Mouse (Mus musculus): ENCODE data around the gene Zfp467.

Zfp467 gene

DNA sequence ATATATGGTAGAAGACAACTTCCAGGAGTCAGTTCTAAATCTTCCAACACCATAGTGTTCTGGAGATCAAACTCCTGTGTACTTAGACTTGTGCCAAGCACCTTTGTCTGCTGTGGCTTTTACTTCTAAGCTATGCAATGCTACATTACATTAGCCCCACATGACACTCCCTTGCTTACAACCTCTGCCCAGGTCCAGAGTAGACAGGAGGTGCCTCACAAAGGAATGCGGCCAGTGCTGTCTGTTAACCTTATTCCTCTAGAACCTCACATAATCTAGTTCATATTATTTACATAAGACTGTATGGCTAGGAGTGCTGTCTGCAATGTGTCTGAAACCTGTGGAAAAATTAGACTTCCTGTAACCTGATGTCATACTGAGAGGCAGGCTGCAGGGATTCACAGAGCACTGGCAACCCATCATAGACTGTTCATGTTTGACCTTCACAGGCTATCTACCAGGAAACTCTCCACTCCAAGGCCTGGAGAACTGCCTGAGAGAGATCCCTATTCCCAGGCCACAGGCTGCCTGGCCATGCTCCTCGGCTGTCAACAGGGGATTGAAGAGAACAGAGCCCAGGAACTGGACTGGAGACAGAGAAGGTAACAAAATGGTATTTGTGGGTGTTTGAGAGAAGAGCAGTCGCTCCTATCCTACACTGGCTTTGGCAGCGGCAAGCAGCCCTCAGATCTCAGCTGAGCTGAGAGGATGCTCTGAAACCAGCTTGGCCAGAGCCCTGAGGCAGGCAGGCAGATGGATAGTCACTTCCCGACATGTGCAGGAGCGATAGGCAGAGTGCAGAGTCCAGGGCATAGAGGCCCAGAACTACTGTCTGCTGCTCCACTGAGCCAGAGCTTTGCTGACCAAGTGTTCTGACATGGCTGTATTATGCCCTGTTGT is 34.2 kb downstream of the Zfp467 start:
- no peak for DNase-seq (ENCODE audit: low spot score in 2 of 2)

DNA sequence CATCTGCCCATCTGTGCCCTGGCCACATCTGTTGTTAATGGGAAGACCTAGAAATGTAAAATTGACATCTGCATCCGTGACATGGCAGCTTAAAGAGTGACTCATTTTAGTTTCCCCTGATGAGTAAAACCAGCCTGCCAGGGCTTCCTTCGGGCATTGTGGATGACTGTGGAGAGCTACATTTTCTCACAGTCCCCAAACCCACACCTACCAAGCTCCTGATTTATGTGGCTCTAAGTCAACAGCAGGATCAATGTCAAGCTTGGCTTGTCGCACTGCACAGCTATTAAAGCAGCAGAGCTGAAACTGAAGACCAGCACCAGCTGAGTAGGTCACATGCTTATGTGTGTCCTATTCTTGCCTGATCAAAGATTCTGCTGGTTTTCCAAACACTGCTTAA is 35.1 kb downstream of the Zfp467 start:
- no peak for DNase-seq (ENCODE audit: low spot score in 2 of 2)

- DNase-seq (ENCODE audit: low spot score in 2 of 2): no peak
Observed at GRCm38 (mm10) chr6:48409726-48410343, 35.8 kb downstream of the Zfp467 start.

DNA sequence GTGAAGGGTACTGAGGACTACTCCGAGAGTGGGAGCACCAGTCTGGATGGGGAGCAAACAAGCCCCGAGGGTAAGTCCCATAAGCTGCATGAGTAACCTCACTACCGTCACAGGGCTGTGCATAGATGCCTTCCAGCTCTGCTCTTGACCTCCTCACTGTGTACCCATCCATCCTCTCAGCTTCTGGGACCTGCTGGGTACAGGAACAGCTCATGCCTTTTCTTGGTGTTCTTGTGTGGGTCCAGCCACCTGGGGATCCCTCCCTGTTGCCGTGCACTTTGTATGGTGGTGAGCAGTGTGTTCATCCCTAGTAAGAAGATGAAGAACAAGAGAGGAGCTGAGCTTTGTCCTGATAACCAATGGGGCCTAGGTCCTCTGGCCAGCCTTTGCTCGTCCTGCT is 41.6 kb downstream of the Zfp467 start:
- DNase-seq (ENCODE audit: low spot score in 2 of 2): no peak

DNA sequence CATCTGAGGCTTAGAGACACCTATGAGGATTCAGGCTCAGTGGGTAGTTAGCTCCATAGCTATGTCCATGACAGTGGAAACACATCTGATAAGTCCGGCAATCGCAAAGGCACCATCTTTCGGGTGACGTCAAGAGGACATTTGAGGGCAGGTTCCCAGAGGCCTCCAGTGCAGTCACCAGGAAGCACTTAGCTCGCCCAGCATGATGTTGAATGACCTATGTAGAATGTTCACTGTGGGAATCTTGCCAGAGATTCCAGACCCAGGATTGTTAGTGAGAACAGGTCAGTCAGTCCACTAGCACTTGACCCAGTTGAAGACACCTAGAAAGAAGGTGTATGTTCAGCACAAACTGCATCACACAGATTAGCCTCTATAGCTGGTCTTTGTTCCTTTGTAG is 45.7 kb downstream of the Zfp467 start:
- DNase-seq (ENCODE audit: low spot score in 2 of 2): no peak

DNA sequence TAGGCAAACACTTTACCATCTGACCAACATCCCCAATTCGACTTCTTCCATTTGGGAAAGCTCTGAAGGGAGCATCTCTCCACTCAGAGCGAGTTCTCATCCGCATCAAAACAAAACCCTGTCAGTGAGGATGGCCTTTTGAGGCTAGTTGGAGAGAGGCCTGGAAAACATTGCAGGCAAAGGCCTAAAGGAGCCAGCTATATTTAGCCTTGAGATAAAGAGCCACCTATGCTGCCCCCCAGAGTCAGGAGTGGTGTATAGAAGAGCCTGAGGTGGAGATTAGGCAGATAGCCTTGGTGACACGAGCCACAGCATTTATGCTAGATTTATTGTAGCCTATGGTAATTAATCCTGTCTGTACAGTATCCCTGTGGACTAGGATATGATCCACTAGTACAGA is 48.3 kb downstream of the Zfp467 start:
- no peak for DNase-seq (ENCODE audit: low spot score in 2 of 2)

- DNase-seq (ENCODE audit: low spot score in 2 of 2): no peak
Observed at GRCm38 (mm10) chr6:48396686-48397085, 48.9 kb downstream of the Zfp467 start.

GRCm38 (mm10) chr6:48396008-48396595 is 49.5 kb downstream of the Zfp467 start:
- no peak for DNase-seq (ENCODE audit: low spot score in 2 of 2)

DNA sequence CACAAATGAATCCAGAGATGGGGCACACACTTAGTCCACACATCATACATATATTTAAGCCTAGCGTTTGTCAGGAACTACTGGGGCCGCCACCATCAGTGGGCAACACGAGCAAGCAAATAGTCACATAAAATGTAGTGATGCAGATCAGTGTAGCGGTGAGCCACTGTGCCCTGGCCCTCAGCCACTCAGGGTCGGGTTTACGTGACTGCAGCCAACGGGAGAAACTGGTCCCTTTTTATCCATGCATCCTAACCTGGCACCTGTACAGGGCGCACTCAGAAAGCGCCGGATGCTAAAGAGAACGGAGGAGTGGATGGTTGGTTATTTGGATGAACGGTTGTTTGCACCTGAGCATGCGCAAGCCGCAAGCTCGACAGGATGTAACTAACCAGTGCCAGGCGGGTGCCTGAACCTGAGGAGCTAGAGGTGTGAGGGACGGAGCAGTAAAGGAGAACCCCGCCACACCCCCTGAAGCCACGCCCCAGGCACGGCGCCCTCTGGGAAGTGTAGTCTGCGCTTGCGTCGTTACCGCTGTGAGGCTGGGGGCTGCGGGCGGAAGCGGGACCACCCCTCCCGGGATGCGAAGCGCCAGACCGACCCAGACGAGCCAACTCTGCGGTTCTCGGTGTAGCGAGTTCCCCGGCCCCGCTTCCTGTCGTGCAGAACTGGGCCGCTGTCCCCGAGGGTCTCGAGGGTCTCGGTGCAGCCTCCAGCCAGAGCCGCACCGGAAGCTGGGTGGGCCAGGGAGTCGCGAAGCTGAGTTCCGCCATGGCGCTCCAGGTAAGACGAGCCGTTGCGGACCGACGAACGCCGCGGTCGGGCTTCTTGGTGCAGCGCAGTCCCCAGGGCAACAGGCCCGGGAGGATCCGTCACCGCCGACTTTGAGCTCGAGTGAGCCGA is 50.3 kb downstream of the Zfp467 start, which contains the start of gene Krba1:
Gene Krba1 (plus strand): TSS at position 482 of the 903 bp plus-strand sequence.
- DNase-seq (ENCODE audit: low spot score in 2 of 2): peak; percentile 53 to 58

GRCm38 (mm10) chr6:48393811-48394210 is 51.8 kb downstream of the Zfp467 start:
- no peak for DNase-seq (ENCODE audit: low spot score in 2 of 2)

DNA sequence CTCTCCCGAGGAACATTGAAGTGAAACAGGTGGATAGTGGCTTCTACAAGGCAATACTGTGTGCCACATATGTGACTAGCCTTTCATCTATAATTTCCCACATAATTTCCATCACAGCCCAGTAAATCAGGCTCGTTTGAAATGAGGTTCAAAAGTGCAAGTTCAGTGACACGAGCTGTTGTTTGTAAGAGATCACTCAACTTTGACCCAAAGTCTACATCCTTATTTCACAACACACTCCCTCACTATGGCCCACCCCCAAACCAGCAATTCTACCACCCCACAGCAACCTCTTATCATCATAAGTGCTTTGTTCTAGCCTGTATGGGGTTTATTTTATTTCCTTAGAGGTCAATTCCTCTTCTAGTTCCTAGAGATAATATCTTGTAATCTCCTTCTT is 57.4 kb downstream of the Zfp467 start:
- no peak for DNase-seq (ENCODE audit: low spot score in 2 of 2)
